8 mouse cellular contexts compared by ENCODE assay signal in genomic region chr14:55758363-55758784, GRCm38 (mm10). TPM values are rescaled to one million over a fixed set of nuclear protein-coding genes. Genes with fewer than 3 reads are reported as not detected.
DNase-seq lines count a peak whose midpoint lies in the region; ATAC-seq and TF ChIP-seq lines count a peak whose summit lies in the region.

TSS of gene Cideb (minus strand) at chr14:55758458.

- intact Hi-C loops in left cerebral cortex, adult 2 months (cut with DNase I), result no loop called here

- H3K9me3 ChIP-seq in embryonic facial prominence, embryonic 14.5 days (ENCODE audit: control insufficient read depth, low read length), result no peaks in the 10 kb centered on the region
- no peaks in the 10 kb centered on the region for H3K9me3 ChIP-seq in intestine, embryonic 15.5 days
- no peaks in the 10 kb centered on the region for H3K9me3 ChIP-seq in liver, embryonic 16.5 days (replicated peaks; ENCODE audit: control insufficient read depth, low read length)

- H3K9ac ChIP-seq in embryonic facial prominence, embryonic 14.5 days (ENCODE audit: low read depth, low read length), result no peak within 1 kb of the TSS
- no peak within 1 kb of the TSS for H3K9ac ChIP-seq in intestine, embryonic 15.5 days
- peak within 1 kb of the TSS; percentile 33; the same call in 1 of the 2 replicates for H3K9ac ChIP-seq in liver, embryonic 16.5 days (ENCODE audit: low read depth, low read length)

- TF ChIP-seq POLR2A in small intestine, adult 2 months (IDR thresholded peaks at IDR 0.05; ENCODE audit: low read depth, low read length), result no peak

- DNase-seq in left cerebral cortex, adult 2 months (ENCODE audit: extremely low spot score in 1 of 2, low spot score in 2 of 2), result no peak
- DNase-seq in left cerebral cortex, adult 11 months (ENCODE audit: low spot score), result no peak
- DNase-seq in NIH3T3 (ENCODE audit: low read depth), result peak; percentile 83
- DNase-seq in embryonic facial prominence, embryonic 14.5 days (ENCODE audit: low spot score), result peak; percentile 78
- DNase-seq in spleen, postnatal 10 days (ENCODE audit: low spot score in 2 of 2), result no peak

- H3K4me1 ChIP-seq in embryonic facial prominence, embryonic 14.5 days (ENCODE audit: control insufficient read depth, insufficient read depth, low read length), result peaks cover 9% of the 10 kb centered on the region; the same call in 1 of the 2 replicates
- peaks cover 11% of the 10 kb centered on the region for H3K4me1 ChIP-seq in intestine, embryonic 15.5 days (replicated peaks)
- H3K4me1 ChIP-seq in liver, embryonic 16.5 days (ENCODE audit: control insufficient read depth, low read depth, low read length), result peaks cover 18% of the 10 kb centered on the region
- H3K4me1 ChIP-seq in small intestine, adult 2 months (ENCODE audit: control insufficient read depth, insufficient read depth, insufficient read length, low read length), result peaks cover 6% of the 10 kb centered on the region

- peak within 1 kb of the TSS; percentile 30 for H3K4me2 ChIP-seq in embryonic facial prominence, embryonic 14.5 days (ENCODE audit: low read depth, low read length)
- H3K4me2 ChIP-seq in intestine, embryonic 15.5 days (replicated peaks), result peak within 1 kb of the TSS; percentile 44
- peak within 1 kb of the TSS; percentile 33 for H3K4me2 ChIP-seq in liver, embryonic 16.5 days (ENCODE audit: low read depth, low read length)

- peaks cover 36% of the 10 kb centered on the region for H3K36me3 ChIP-seq in embryonic facial prominence, embryonic 14.5 days (ENCODE audit: control insufficient read depth, insufficient read depth, low read length)
- peaks cover 20% of the 10 kb centered on the region for H3K36me3 ChIP-seq in intestine, embryonic 15.5 days
- H3K36me3 ChIP-seq in liver, embryonic 16.5 days (ENCODE audit: control insufficient read depth, insufficient read depth), result peaks cover 19% of the 10 kb centered on the region
- peaks cover 30% of the 10 kb centered on the region for H3K36me3 ChIP-seq in small intestine, adult 2 months (ENCODE audit: control insufficient read depth, insufficient read depth, low read length)

- whole genome bisulfite sequencing in embryonic facial prominence, embryonic 14.5 days, result 15% methylated on average over 8 of the region's 8 CpGs
- WGBS in intestine, embryonic 15.5 days, result 14% methylated on average over 8 of the region's 8 CpGs
- WGBS in liver, embryonic 16.5 days (ENCODE audit: insufficient replicate concordance), result 15% methylated on average over 8 of the region's 8 CpGs
- WGBS in small intestine, adult 2 months, result 6% methylated on average over 8 of the region's 8 CpGs

- no peak within 1 kb of the TSS for H3K27ac ChIP-seq in left cerebral cortex, adult 2 months
- no peak within 1 kb of the TSS for H3K27ac ChIP-seq in embryonic facial prominence, embryonic 14.5 days (replicated peaks; ENCODE audit: low read depth, low read length)
- H3K27ac ChIP-seq in intestine, embryonic 15.5 days, result peak within 1 kb of the TSS; percentile 66
- H3K27ac ChIP-seq in liver, embryonic 16.5 days (ENCODE audit: low read length), result peak within 1 kb of the TSS; percentile 84
- peak within 1 kb of the TSS; percentile 100 for H3K27ac ChIP-seq in small intestine, adult 2 months (ENCODE audit: insufficient read depth, low read depth, low read length)

- TF ChIP-seq CTCF in left cerebral cortex, adult 2 months (IDR thresholded peaks at IDR 0.05), result peak; percentile 70
- peak; percentile 68; the same call in 1 of the 2 replicates for TF ChIP-seq CTCF in small intestine, adult 2 months (IDR thresholded peaks at IDR 0.05; ENCODE audit: extremely low read depth, insufficient read length, insufficient replicate concordance, low read depth, low read length)

- peaks cover 14% of the 10 kb centered on the region for H3K27me3 ChIP-seq in embryonic facial prominence, embryonic 14.5 days (replicated peaks; ENCODE audit: control insufficient read depth, insufficient read depth, low read length)
- H3K27me3 ChIP-seq in intestine, embryonic 15.5 days (replicated peaks), result peaks cover 11% of the 10 kb centered on the region
- H3K27me3 ChIP-seq in liver, embryonic 16.5 days (ENCODE audit: control insufficient read depth, insufficient read depth, low read depth, low read length), result peaks cover 24% of the 10 kb centered on the region
- 0 out of 2 replicates have a peak, but pooled peaks cover 13% of the 10 kb centered on the region for H3K27me3 ChIP-seq in small intestine, adult 2 months (ENCODE audit: control insufficient read depth, insufficient read depth, low read length)

- no peak within 1 kb of the TSS for H3K4me3 ChIP-seq in left cerebral cortex, adult 2 months
- H3K4me3 ChIP-seq in embryonic facial prominence, embryonic 14.5 days (ENCODE audit: low read depth, low read length), result no peak within 1 kb of the TSS
- peak within 1 kb of the TSS; percentile 8; the same call in 1 of the 2 replicates for H3K4me3 ChIP-seq in intestine, embryonic 15.5 days (replicated peaks)
- peak within 1 kb of the TSS; percentile 48 for H3K4me3 ChIP-seq in liver, embryonic 16.5 days (ENCODE audit: low read depth, low read length)
- H3K4me3 ChIP-seq in small intestine, adult 2 months (ENCODE audit: low read depth, low read length), result peak within 1 kb of the TSS; percentile 68

- no peak for ATAC-seq in embryonic facial prominence, embryonic 14.5 days (ENCODE audit: low read depth)
- ATAC-seq in intestine, embryonic 15.5 days, result peak; percentile 82
- peak; percentile 70 for ATAC-seq in liver, embryonic 16.5 days (ENCODE audit: low read depth)

RNA-seq across cellular contexts. Expression of gene Cideb, which starts in this region (rescaled TPM):
- total RNA-seq in left cerebral cortex, adult 2 months (2021), result 1 to 10 TPM; 2.5 to 2.7 TPM
- 0.33 and 0.59 TPM in 2 replicates for polyA plus RNA-seq in embryonic facial prominence, embryonic 14.5 days (2014; fragmentation: Nextera tagmentation; extraction: Ambion mirVana)
- 52.7 and 63.5 TPM in 2 replicates for polyA plus RNA-seq in intestine, embryonic 15.5 days (2015; fragmentation: Nextera tagmentation; extraction: Ambion mirVana)
- 74.1 and 86.9 TPM in 2 replicates for polyA plus RNA-seq in liver, embryonic 16.5 days (2015; fragmentation: Nextera tagmentation; extraction: Ambion mirVana)
- polyA plus RNA-seq in small intestine, adult 2 months (2012; rRNA removed), result 309 and 797 TPM in 2 replicates

Comparison
In these comparisons a context has a peak if more than half of its experiments do, and no peak if none do; other contexts are left out.
1. RNA of gene Cideb (polyA plus RNA-seq): 309 to 797 TPM in small intestine, adult 2 months, 74.1 to 86.9 TPM in liver, embryonic 16.5 days and 52.7 to 63.5 TPM in intestine, embryonic 15.5 days; 0.33 to 0.59 TPM in embryonic facial prominence, embryonic 14.5 days; every median in the first group is over 10 times any median in the second.
2. Peak in DNase-seq and H3K4me2 ChIP-seq in embryonic facial prominence, embryonic 14.5 days; RNA of the gene not detected or under 1 TPM.
3. H3K27ac ChIP-seq: peak in intestine, embryonic 15.5 days (single experiment), liver, embryonic 16.5 days (single experiment) and small intestine, adult 2 months (single experiment); none in left cerebral cortex, adult 2 months (single experiment) and embryonic facial prominence, embryonic 14.5 days (single experiment).
4. H3K4me3 ChIP-seq: peak in intestine, embryonic 15.5 days (single experiment), liver, embryonic 16.5 days (single experiment) and small intestine, adult 2 months (single experiment); none in left cerebral cortex, adult 2 months (single experiment) and embryonic facial prominence, embryonic 14.5 days (single experiment).
5. Peak in every context shown above with its lines, with median percentiles within 50 percentile points of each other: H3K4me2 ChIP-seq.